Mouse (Mus musculus): ENCODE data around the gene Rft1.

- no peak for TF ChIP-seq CTCF (IDR thresholded peaks at IDR 0.05; ENCODE audit: borderline replicate concordance, insufficient read depth, low read length)
- no peak for TF ChIP-seq POLR2A (IDR thresholded peaks at IDR 0.05; ENCODE audit: low read depth, low read length)
Observed at GRCm38 (mm10) chr14:30612962-30613715, 41.0 kb upstream of the Rft1 start.

Data from embryonic fibroblast, embryonic 13.5 days (primary cell).